Mouse (Mus musculus) heart, adult 9 months (tissue): ENCODE results near the gene Nbeal1.

Experiments
- DNase-seq, 2 experiments: peaks; one replicate each; pipeline ENCODE4 v3.0.0; 2022; ENCODE audit warnings: low spot score in 2 of 2

The Nbeal1 gene

GRCm38 (mm10) chr1:60343630-60344455, 163.4 kb downstream of the Nbeal1 start:
- no peak for DNase-seq

DNA sequence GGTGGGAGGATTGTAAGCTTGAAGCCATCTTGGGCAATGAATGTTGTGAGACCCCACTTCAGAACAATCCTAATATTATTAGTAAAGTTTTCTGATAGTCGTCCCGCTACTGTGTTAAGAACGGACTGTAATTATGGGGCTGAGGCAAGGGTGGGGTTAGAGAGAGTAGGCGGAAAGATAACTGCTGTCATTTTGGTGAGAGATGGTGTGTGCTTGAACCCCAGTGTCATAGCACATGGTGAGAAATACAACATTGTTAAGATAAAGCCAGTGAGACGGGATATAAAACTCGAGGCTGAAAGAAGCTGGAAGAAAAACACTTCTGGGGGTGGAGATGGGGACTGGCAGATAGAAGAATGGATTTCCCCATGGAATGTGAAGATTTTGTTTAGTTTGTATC, 164.3 kb downstream of the Nbeal1 start:
- no peak for DNase-seq

DNA sequence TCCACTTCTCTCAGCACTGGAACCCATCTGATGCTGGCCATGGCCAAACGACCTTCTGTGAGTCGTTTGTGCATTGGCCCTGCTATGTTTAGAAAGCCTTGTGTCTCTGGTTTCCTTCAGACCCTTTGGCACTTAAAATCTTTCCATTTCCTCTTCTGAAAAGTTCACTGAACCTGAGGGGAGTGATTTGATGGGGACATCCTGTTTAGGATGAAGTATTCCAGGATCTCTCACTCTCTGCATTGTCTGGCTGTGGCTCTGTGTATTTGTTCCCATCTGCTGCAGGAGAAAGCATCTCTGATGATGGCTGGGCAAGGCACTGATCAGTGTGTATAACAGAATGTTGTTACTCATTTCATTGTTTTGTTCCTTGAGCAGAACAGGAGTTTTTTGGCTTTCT, 165.3 kb downstream of the Nbeal1 start:
- DNase-seq, result no peak

DNA sequence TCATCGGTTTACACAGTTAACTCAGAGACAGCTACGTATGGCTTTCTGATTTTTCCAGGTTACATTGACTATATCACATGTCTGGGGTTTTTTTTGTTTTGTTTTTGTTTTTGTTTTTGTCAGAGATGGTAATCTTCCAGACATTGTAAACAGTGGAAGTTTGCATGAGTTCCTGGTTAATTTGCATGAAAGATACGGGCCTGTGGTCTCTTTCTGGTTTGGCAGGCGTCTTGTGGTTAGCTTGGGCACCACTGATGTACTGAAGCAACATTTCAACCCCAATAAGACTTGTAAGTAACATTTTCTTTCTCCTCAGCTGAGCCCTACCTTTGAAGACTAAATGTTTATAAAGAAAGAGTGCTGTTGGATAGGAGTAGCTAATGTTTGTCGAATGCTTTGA, 172.4 kb downstream of the Nbeal1 start:
- no peak for DNase-seq

DNA sequence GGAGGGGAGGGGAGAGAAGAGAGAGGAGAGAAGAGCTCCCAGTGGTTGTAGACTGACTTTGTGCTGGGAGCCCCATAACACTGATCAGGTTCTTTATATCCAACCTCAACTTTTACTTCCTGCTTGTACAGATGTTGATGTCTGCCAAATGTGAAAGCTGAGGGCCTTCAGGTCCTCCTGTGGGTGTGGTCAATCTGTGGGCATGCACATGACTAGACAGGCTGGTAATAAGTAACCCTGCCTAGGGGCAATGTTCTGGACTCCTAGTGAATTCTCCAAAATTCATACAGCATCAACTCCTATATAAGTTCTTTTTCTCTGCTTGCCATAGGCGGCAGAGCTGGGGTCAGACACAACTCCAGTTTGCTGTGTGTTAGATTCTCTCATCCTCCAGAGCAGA, 181.2 kb downstream of the Nbeal1 start:
- no peak for DNase-seq

DNA sequence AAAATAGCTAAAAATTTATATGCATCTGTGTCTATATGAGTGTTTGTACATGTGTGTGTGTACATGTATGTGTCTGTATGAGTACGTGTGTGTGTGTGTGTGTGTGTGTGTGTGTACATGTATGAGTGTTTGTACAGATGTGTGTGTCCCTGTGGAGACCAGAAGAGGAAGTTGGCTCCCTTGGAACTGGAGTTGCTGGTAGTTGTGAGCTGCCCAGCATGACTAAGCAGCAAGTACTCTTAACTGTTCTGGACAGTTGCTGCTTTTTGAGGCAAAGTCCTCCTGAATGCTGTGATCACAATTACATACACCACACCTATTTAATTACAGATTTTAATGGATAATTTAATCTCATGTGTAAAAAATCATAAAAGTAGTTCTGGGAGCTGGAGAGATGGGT, 196.2 kb downstream of the Nbeal1 start:
- DNase-seq, result no peak

DNA sequence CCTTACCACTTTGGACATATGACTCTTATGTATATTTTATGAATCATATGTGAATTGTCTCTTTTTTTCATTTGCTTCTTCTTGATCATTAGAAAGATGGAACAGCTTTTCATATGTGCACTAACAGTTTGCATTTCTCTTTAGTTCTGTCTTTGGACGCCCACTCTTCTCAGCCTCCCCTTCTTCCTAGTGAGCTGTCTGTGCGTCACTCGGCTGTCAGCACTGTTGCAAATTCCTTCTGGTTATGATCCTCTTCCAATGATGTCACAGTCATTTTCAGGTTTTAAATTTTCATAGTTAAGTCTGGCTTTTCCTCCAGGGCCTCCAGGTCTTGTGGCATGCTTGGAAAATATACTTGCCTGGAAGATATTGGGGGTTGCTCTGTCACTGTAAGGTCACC, 201.5 kb downstream of the Nbeal1 start:
- DNase-seq, result no peak
